Mouse (Mus musculus) midbrain, embryonic 14.5 days (tissue): ENCODE results near the gene Nlgn3. TPM values are rescaled to one million over a fixed set of nuclear protein-coding genes. Genes with fewer than 3 reads are reported as not detected.
"Not testable (repeated sequence)": the region's sequence is repeated elsewhere in the genome, so short reads cannot be mapped to it uniquely, and the experiment has no call there.

Experiments
- ATAC-seq: fragments of 200-750 bp; cut with Nextera tagmentation; 2 replicates; pipeline ENCODE4 v1.8.0; 2017; ENCODE audit warnings: moderate number of reproducible peaks, moderate library complexity; ENCODE audit not compliant: low FRiP score, low TSS enrichment
- DNase-seq: peaks from one replicate; pipeline ENCODE4 v3.0.0-alpha.2; 2015
- H3K27ac ChIP-seq: fragments of 300-500 bp; sonication (generic); replicated peaks from 2 replicates; pipeline ENCODE4 v1.5.1; 2014; ENCODE audit warnings: mild to moderate bottlenecking, low read depth, low read length, moderate library complexity
- H3K27me3 ChIP-seq: fragments of 300-500 bp; sonication (generic); 2 replicates; pipeline ENCODE4 v1.6.1; 2014; ENCODE audit warnings: low read length, control low read depth, mixed read lengths; ENCODE audit not compliant: control insufficient read depth, insufficient read depth
- H3K36me3 ChIP-seq: fragments of 300-500 bp; sonication (generic); 2 replicates; pipeline ENCODE4 v1.6.1; 2014; ENCODE audit warnings: low read length, control low read depth; ENCODE audit not compliant: control insufficient read depth, insufficient read depth
- H3K4me1 ChIP-seq: fragments of 300-500 bp; sonication (generic); 2 replicates; pipeline ENCODE4 v1.6.1; 2014; ENCODE audit warnings: mild to moderate bottlenecking, antibody characterized with exemption, low read length, control low read depth; ENCODE audit not compliant: control insufficient read depth, insufficient read depth
- H3K4me2 ChIP-seq: fragments of 300-500 bp; sonication (generic); 2 replicates; pipeline ENCODE4 v1.6.1; 2014; ENCODE audit warnings: mild to moderate bottlenecking, low read length, moderate library complexity
- H3K4me3 ChIP-seq: fragments of 300-500 bp; sonication (generic); replicated peaks from 2 replicates; pipeline ENCODE4 v1.5.1; 2014; ENCODE audit warnings: low read depth, low read length
- H3K9ac ChIP-seq: fragments of 300-500 bp; sonication (generic); replicated peaks from 2 replicates; pipeline ENCODE4 v1.6.1; 2014; ENCODE audit warnings: mild to moderate bottlenecking, low read length, moderate library complexity
- H3K9me3 ChIP-seq: fragments of 300-500 bp; sonication (generic); 2 replicates; pipeline ENCODE4 v1.6.1; 2016; ENCODE audit warnings: low read length, control low read depth, mixed read lengths; ENCODE audit not compliant: control insufficient read depth
- WGBS: fragments of 180-500 bp; shearing (Covaris S2); extraction: QIAGEN DNeasy Blood & Tissue Kit; methylation state at CpG from one replicate; pipeline ENCODE4 v1.1.7; 2014; 5-methylcytosine and 5-hydroxymethylcytosine counted together
- polyA plus RNA-seq: library from polyadenylated mRNA; unstranded; fragments of >200 nt; fragmentation: Nextera tagmentation; extraction: Ambion mirVana; gene quantifications from 2 replicates; pipeline ENCODE4 v1.2.1, GENCODE M21; 2014

Gene Nlgn3
- polyA plus RNA-seq, 1 experiment from 2014 or later = 99.2 TPM

GRCm38 (mm10) chrX:101345456-101345855 lies 46.5 kb downstream of the Nlgn3 start:
- Histone ChIP-seq H3K27me3 (no peaks in the 10 kb centered on the region), H3K36me3 (no peaks in the 10 kb centered on the region), H3K27ac (no peak overlapping the region), H3K4me1 (no peaks in the 10 kb centered on the region), H3K9me3 (no peaks in the 10 kb centered on the region), H3K4me3 (no peak overlapping the region), H3K9ac (no peak overlapping the region), H3K4me2 (no peak overlapping the region)
- 94% methylated on average over 2 of the region's 2 CpGs for WGBS
- ATAC-seq = no peak
- DNase-seq = no peak

- Histone ChIP-seq H3K9ac (no peak overlapping the region), H3K36me3 (no peaks in the 10 kb centered on the region), H3K9me3 (no peaks in the 10 kb centered on the region), H3K27me3 (no peaks in the 10 kb centered on the region), H3K27ac (no peak overlapping the region), H3K4me3 (no peak overlapping the region), H3K4me2 (no peak overlapping the region), H3K4me1 (no peaks in the 10 kb centered on the region)
- DNase-seq (no peak), ATAC-seq (no peak)
- WGBS = 58% methylated on average over 4 of the region's 4 CpGs
Measured at GRCm38 (mm10) chrX:101346475-101346874, 47.5 kb downstream of the Nlgn3 start.

GRCm38 (mm10) chrX:101351188-101351587 lies 52.2 kb downstream of the Nlgn3 start:
- 60% methylated on average over 4 of the region's 4 CpGs for WGBS
- peak; percentile 42 for DNase-seq
- no peak for ATAC-seq

GRCm38 (mm10) chrX:101358902-101359301 lies 59.9 kb downstream of the Nlgn3 start:
- H3K27ac ChIP-seq = not testable (repeated sequence)

More at GRCm38 (mm10) chrX:101351188-101351587, 52.2 kb downstream of the Nlgn3 start:
- no peak overlapping the region for H3K4me2 ChIP-seq
- no peak overlapping the region for H3K4me3 ChIP-seq
- H3K36me3 ChIP-seq = no peaks in the 10 kb centered on the region
- H3K9ac ChIP-seq = no peak overlapping the region
- no peaks in the 10 kb centered on the region for H3K4me1 ChIP-seq
- no peaks in the 10 kb centered on the region for H3K27me3 ChIP-seq
- H3K27ac ChIP-seq = no peak overlapping the region
- H3K9me3 ChIP-seq = no peaks in the 10 kb centered on the region

GRCm38 (mm10) chrX:101369001-101369400 lies 70.0 kb downstream of the Nlgn3 start:
- H3K36me3 ChIP-seq = no peaks in the 10 kb centered on the region
- H3K9me3 ChIP-seq = no peaks in the 10 kb centered on the region
- WGBS = 76% methylated on average over 7 of the region's 7 CpGs
- no peak overlapping the region for H3K27ac ChIP-seq
- no peaks in the 10 kb centered on the region for H3K4me1 ChIP-seq
- no peaks in the 10 kb centered on the region for H3K27me3 ChIP-seq
- no peak overlapping the region for H3K9ac ChIP-seq
- ATAC-seq = no peak
- no peak for DNase-seq
- no peak overlapping the region for H3K4me3 ChIP-seq
- H3K4me2 ChIP-seq = no peak overlapping the region

More at GRCm38 (mm10) chrX:101358902-101359301, 59.9 kb downstream of the Nlgn3 start:
- H3K4me1 ChIP-seq, H3K4me2 ChIP-seq, H3K27me3 ChIP-seq, H3K9ac ChIP-seq, DNase-seq, H3K4me3 ChIP-seq, ATAC-seq, H3K36me3 ChIP-seq, H3K9me3 ChIP-seq: not testable (repeated sequence)
- WGBS = 65% methylated on average over 4 of the region's 4 CpGs

GRCm38 (mm10) chrX:101370573-101370972 lies 71.6 kb downstream of the Nlgn3 start:
- Histone ChIP-seq H3K4me3 (no peak overlapping the region), H3K9ac (no peak overlapping the region), H3K4me2 (no peak overlapping the region), H3K9me3 (no peaks in the 10 kb centered on the region), H3K27ac (no peak overlapping the region), H3K27me3 (no peaks in the 10 kb centered on the region), H3K36me3 (no peaks in the 10 kb centered on the region), H3K4me1 (no peaks in the 10 kb centered on the region)
- ATAC-seq = no peak
- no peak for DNase-seq
- WGBS = 67% methylated on average over 3 of the region's 3 CpGs

GRCm38 (mm10) chrX:101372946-101373345 lies 74.0 kb downstream of the Nlgn3 start:
- H3K36me3 ChIP-seq = no peaks in the 10 kb centered on the region
- no peak overlapping the region for H3K4me2 ChIP-seq
- H3K27ac ChIP-seq = no peak overlapping the region
- DNase-seq = no peak
- H3K9ac ChIP-seq = no peak overlapping the region
- H3K4me3 ChIP-seq = no peak overlapping the region
- H3K9me3 ChIP-seq = no peaks in the 10 kb centered on the region
- no peak for ATAC-seq
- no peaks in the 10 kb centered on the region for H3K4me1 ChIP-seq
- no peaks in the 10 kb centered on the region for H3K27me3 ChIP-seq
- 60% methylated on average over 5 of the region's 5 CpGs for WGBS

Other genes starting within 250 kb of the Nlgn3 start
- 0.08 TPM in 1 of 2 replicates, not detected in the other for gene Tex11, start 239.5 kb upstream of the Nlgn3 start, polyA plus RNA-seq
- gene Slc7a3, start 213.1 kb upstream of the Nlgn3 start, polyA plus RNA-seq = 2.5 and 4.5 TPM in 2 replicates
- gene Snx12, start 76.6 kb upstream of the Nlgn3 start, polyA plus RNA-seq = 41.8 and 54.5 TPM in 2 replicates
- gene Foxo4, start 44.6 kb upstream of the Nlgn3 start, polyA plus RNA-seq = 0.79 and 0.93 TPM in 2 replicates
- gene Gm614, start 35.2 kb upstream of the Nlgn3 start, polyA plus RNA-seq = not detected in 2 replicates
- gene Il2rg, start 30.9 kb upstream of the Nlgn3 start, polyA plus RNA-seq = 4.2 and 7.9 TPM in 2 replicates
- gene Gm20489, start 30.1 kb upstream of the Nlgn3 start, polyA plus RNA-seq = not detected in 2 replicates
- 30.6 and 33.0 TPM in 2 replicates for gene Med12, start 25.1 kb upstream of the Nlgn3 start, polyA plus RNA-seq
- 0.57 and 0.85 TPM in 2 replicates for gene Gjb1, start 77.2 kb downstream of the Nlgn3 start, polyA plus RNA-seq
- gene Zmym3, start 121.7 kb downstream of the Nlgn3 start, polyA plus RNA-seq = 67.9 and 75.2 TPM in 2 replicates
- 287 and 351 TPM in 2 replicates for gene Nono, start 130.2 kb downstream of the Nlgn3 start, polyA plus RNA-seq
- gene Itgb1bp2, start 149.9 kb downstream of the Nlgn3 start, polyA plus RNA-seq = 1.8 and 2.1 TPM in 2 replicates
- gene Taf1, start 233.6 kb downstream of the Nlgn3 start, polyA plus RNA-seq = 15.8 and 20.6 TPM in 2 replicates